Mouse (Mus musculus) layer of hippocampus, adult 11-12 months (tissue): ENCODE results near the gene Nr2f1.
"Not testable (repeated sequence)": the region's sequence is repeated elsewhere in the genome, so short reads cannot be mapped to it uniquely, and the experiment has no call there.

Experiments
- DNase-seq: peaks from one replicate; pipeline ENCODE4 v3.0.0; 2022; ENCODE audit warnings: low spot score

The Nr2f1 gene

GRCm38 (mm10) chr13:78199642-78200160, at the start of gene Nr2f1:
Gene Nr2f1 (minus strand): TSS chr13:78199757.
- no peak for DNase-seq

- DNase-seq = no peak
Observed at GRCm38 (mm10) chr13:78221680-78222079, 22.1 kb upstream of the Nr2f1 start.

- DNase-seq = not testable (repeated sequence)
Observed at GRCm38 (mm10) chr13:78220238-78220637, 20.7 kb upstream of the Nr2f1 start.

- DNase-seq = no peak
Observed at GRCm38 (mm10) chr13:78215223-78215622, 15.7 kb upstream of the Nr2f1 start.

- DNase-seq = no peak
Observed at GRCm38 (mm10) chr13:78213155-78213554, 13.6 kb upstream of the Nr2f1 start.

- DNase-seq = no peak
Observed at GRCm38 (mm10) chr13:78212111-78212510, 12.6 kb upstream of the Nr2f1 start.

GRCm38 (mm10) chr13:78211231-78212010, 11.9 kb upstream of the Nr2f1 start:
- no peak for DNase-seq

GRCm38 (mm10) chr13:78210748-78211089, 11.2 kb upstream of the Nr2f1 start:
- no peak for DNase-seq

GRCm38 (mm10) chr13:78210029-78210747, 10.6 kb upstream of the Nr2f1 start:
- peak; percentile 45 for DNase-seq

- DNase-seq = peak; percentile 19
Observed at GRCm38 (mm10) chr13:78209611-78210028, 10.1 kb upstream of the Nr2f1 start.

GRCm38 (mm10) chr13:78208689-78209410, 9.3 kb upstream of the Nr2f1 start:
- DNase-seq = no peak

- no peak for DNase-seq
Observed at GRCm38 (mm10) chr13:78207796-78208645, 8.5 kb upstream of the Nr2f1 start.

- DNase-seq = no peak
Observed at GRCm38 (mm10) chr13:78206891-78207430, 7.4 kb upstream of the Nr2f1 start.

GRCm38 (mm10) chr13:78205426-78205825, 5.9 kb upstream of the Nr2f1 start:
- no peak for DNase-seq

GRCm38 (mm10) chr13:78203348-78204061, 3.9 kb upstream of the Nr2f1 start:
- peak; percentile 77 for DNase-seq

- peak; percentile 31 for DNase-seq
Observed at GRCm38 (mm10) chr13:78202574-78203347, 3.2 kb upstream of the Nr2f1 start.

GRCm38 (mm10) chr13:78201871-78202565, 2.5 kb upstream of the Nr2f1 start:
- DNase-seq = peak; percentile 6

- peak; percentile 94 for DNase-seq
Observed at GRCm38 (mm10) chr13:78200991-78201870, 1.7 kb upstream of the Nr2f1 start.
